ENCODE assay signal across 13 mouse cellular contexts in genomic region chr16:95820013-95820412, GRCm38 (mm10).
DNase-seq lines count a peak whose midpoint lies in the region; ATAC-seq and TF ChIP-seq lines count a peak whose summit lies in the region.
"Had no signal": no experiment of that assay in that cellular context is flagged by ENCODE, and none has a peak within 500 bp of the region (broad histone marks: within the 10 kb centered on the region; RNA-seq: fewer than 3 reads in every experiment).

No protein-coding gene starts in this region.

- H3K4me1 ChIP-seq in liver, embryonic 12.5 days, result peaks cover 15% of the 10 kb centered on the region
- H3K4me1 ChIP-seq in small intestine, adult 2 months (ENCODE audit: control insufficient read depth, insufficient read depth, insufficient read length, low read length), result peaks cover 16% of the 10 kb centered on the region

- H3K36me3 ChIP-seq in liver, embryonic 12.5 days, result no peaks in the 10 kb centered on the region
- H3K36me3 ChIP-seq in small intestine, adult 2 months (ENCODE audit: control insufficient read depth, insufficient read depth, low read length), result no peaks in the 10 kb centered on the region
- H3K36me3 ChIP-seq: limb, embryonic 13.5 days had no signal

- intact Hi-C loops in gastrocnemius, postnatal 36 days (cut with DNase I), result loop anchor here (5.0 kb wide), 1 partner anchor 118 kb away; the partner anchor contains the start of gene Ets2
- intact Hi-C loops in left cerebral cortex, adult 2 months (cut with DNase I), result loop anchor here (5.0 kb wide), 1 partner anchor 118 kb away; the partner anchor contains the start of gene Ets2

- H3K27me3 ChIP-seq in liver, embryonic 12.5 days (replicated peaks), result peaks cover 22% of the 10 kb centered on the region
- no peaks in the 10 kb centered on the region for H3K27me3 ChIP-seq in small intestine, adult 2 months (ENCODE audit: control insufficient read depth, insufficient read depth, low read length)
- H3K27me3 ChIP-seq: limb, embryonic 13.5 days had no signal

- no peak overlapping the region for H3K27ac ChIP-seq in liver, embryonic 12.5 days
- peak overlapping the region; percentile 51 for H3K27ac ChIP-seq in small intestine, adult 2 months (ENCODE audit: insufficient read depth, low read depth, low read length)
- no peak overlapping the region for H3K27ac ChIP-seq in left cerebral cortex, adult 2 months
- H3K27ac ChIP-seq: limb, embryonic 13.5 days had no signal

- peak; percentile 72 for ATAC-seq in erythroblast, adult 5-6 weeks (replicated peaks; ENCODE audit: low FRiP score, poor library complexity, severe bottlenecking)
- peak; percentile 69 for ATAC-seq in liver, embryonic 12.5 days

- no peaks in the 10 kb centered on the region for H3K9me3 ChIP-seq in liver, embryonic 12.5 days (replicated peaks)

- no peak for TF ChIP-seq POLR2A in small intestine, adult 2 months (IDR thresholded peaks at IDR 0.05; ENCODE audit: low read depth, low read length)

- TF ChIP-seq CTCF in small intestine, adult 2 months (IDR thresholded peaks at IDR 0.05; ENCODE audit: extremely low read depth, insufficient read length, insufficient replicate concordance, low read depth, low read length), result no peak
- no peak for TF ChIP-seq CTCF in left cerebral cortex, adult 2 months (IDR thresholded peaks at IDR 0.05)

- DNase-seq in ES-CJ7 (ENCODE audit: low read depth, low spot score), result peak; percentile 58
- DNase-seq in gastrocnemius, postnatal 36 days, result no peak
- DNase-seq in left cerebral cortex, adult 2 months (ENCODE audit: extremely low spot score in 1 of 2, low spot score in 2 of 2), result no peak
- no peak for DNase-seq in cerebellum, adult 11-12 months
- DNase-seq: adrenal gland, adult 2 months; retina, postnatal 1 day had no signal

- WGBS in liver, embryonic 12.5 days (ENCODE audit: insufficient replicate concordance), result 45% methylated on average over 1 of the region's 1 CpGs
- 30% methylated on average over 1 of the region's 1 CpGs for WGBS in small intestine, adult 2 months

- H3K9ac ChIP-seq in liver, embryonic 12.5 days, result no peak overlapping the region
- H3K9ac ChIP-seq: limb, embryonic 13.5 days had no signal

- no peak overlapping the region for H3K4me2 ChIP-seq in liver, embryonic 12.5 days
- H3K4me2 ChIP-seq: limb, embryonic 13.5 days had no signal

- H3K4me3 ChIP-seq in liver, embryonic 12.5 days, result no peak overlapping the region
- H3K4me3 ChIP-seq in small intestine, adult 2 months (ENCODE audit: low read depth, low read length), result no peak overlapping the region
- no peak overlapping the region for H3K4me3 ChIP-seq in left cerebral cortex, adult 2 months
- H3K4me3 ChIP-seq: erythroblast, embryonic 14.5 days; limb, embryonic 13.5 days; megakaryocyte, embryonic 14.5 days; myocyte had no signal
